In genomic region chr17:71250819-71251600, GRCm38 (mm10) we compare ENCODE assay signal across 8 mouse cellular contexts.
DNase-seq lines count a peak whose midpoint lies in the region; ATAC-seq and TF ChIP-seq lines count a peak whose summit lies in the region.

No protein-coding gene starts in this region.

- no peaks in the 10 kb centered on the region for H3K9me3 ChIP-seq in heart, embryonic 11.5 days (replicated peaks; ENCODE audit: control insufficient read depth, low read length)

- H3K36me3 ChIP-seq in heart, embryonic 11.5 days (ENCODE audit: control insufficient read depth, insufficient read depth, low read length), result peaks cover 15% of the 10 kb centered on the region

- no peak overlapping the region for H3K4me3 ChIP-seq in heart, embryonic 11.5 days (ENCODE audit: low read depth, low read length)
- H3K4me3 ChIP-seq in cerebellum, adult 2 months (replicated peaks; ENCODE audit: insufficient read depth, low read depth, low read length), result no peak overlapping the region

- H3K4me2 ChIP-seq in heart, embryonic 11.5 days, result peak overlapping the region; percentile 17; the same call in 1 of the 2 replicates

- DNase-seq in gastrocnemius, adult 18-20 months (ENCODE audit: low spot score), result peak; percentile 40
- no peak for DNase-seq in gastrocnemius, postnatal 4 days (ENCODE audit: low spot score in 2 of 2)
- DNase-seq in adrenal gland, adult 2 months, result peak; percentile 87
- DNase-seq in large intestine, adult 2 months (ENCODE audit: low read depth, low spot score), result peak; percentile 10
- DNase-seq in right cerebral cortex, postnatal 10 days (ENCODE audit: low spot score in 2 of 2), result peak; percentile 48 to 65
- DNase-seq in c-Kit-positive CD71-positive TER-119-positive erythroid progenitor cells, embryonic 14.5 days (ENCODE audit: low spot score), result no peak
- DNase-seq in cerebellum, adult 2 months, result no peak

- H3K9ac ChIP-seq in heart, embryonic 11.5 days (ENCODE audit: low read depth, low read length), result no peak overlapping the region

- no peaks in the 10 kb centered on the region for H3K27me3 ChIP-seq in heart, embryonic 11.5 days (ENCODE audit: control insufficient read depth, insufficient read depth, low read length)
- no peaks in the 10 kb centered on the region for H3K27me3 ChIP-seq in cerebellum, adult 2 months (ENCODE audit: control insufficient read depth, insufficient read depth, low read length)

- H3K4me1 ChIP-seq in heart, embryonic 11.5 days (ENCODE audit: control insufficient read depth, insufficient read depth, low read length), result peaks cover 63% of the 10 kb centered on the region
- H3K4me1 ChIP-seq in cerebellum, adult 2 months (ENCODE audit: control insufficient read depth, insufficient read depth, low read length), result no peaks in the 10 kb centered on the region

- WGBS in heart, embryonic 11.5 days (ENCODE audit: insufficient replicate concordance), result 61% methylated on average over 16 of the region's 16 CpGs
- 63% methylated on average over 16 of the region's 16 CpGs for WGBS in large intestine, adult 2 months
- WGBS in cerebellum, adult 2 months, result 63% methylated on average over 16 of the region's 16 CpGs

- ATAC-seq in heart, embryonic 11.5 days (replicated peaks; ENCODE audit: insufficient number of reproducible peaks, low FRiP score, low TSS enrichment), result 0 out of 2 replicates have a peak, but pooled peaks have one; percentile 43

- TF ChIP-seq CTCF in cerebellum, adult 2 months (IDR thresholded peaks at IDR 0.05; ENCODE audit: borderline replicate concordance, insufficient read depth, low read depth, low read length), result no peak

- peak overlapping the region; percentile 87 for H3K27ac ChIP-seq in heart, embryonic 11.5 days (ENCODE audit: low read depth, low read length)
- no peak overlapping the region for H3K27ac ChIP-seq in cerebellum, adult 2 months (ENCODE audit: insufficient read depth, low read length)

- no peak for TF ChIP-seq POLR2A in cerebellum, adult 2 months (IDR thresholded peaks at IDR 0.05; ENCODE audit: borderline replicate concordance, insufficient read depth, low read length)

Comparison
In these comparisons a context has a peak if more than half of its experiments do, and no peak if none do; other contexts are left out.
1. DNase-seq: peak in gastrocnemius, adult 18-20 months (single experiment), adrenal gland, adult 2 months (single experiment), large intestine, adult 2 months (single experiment) and right cerebral cortex, postnatal 10 days (2 of 2); none in gastrocnemius, postnatal 4 days (0 of 2), c-Kit-positive CD71-positive TER-119-positive erythroid progenitor cells, embryonic 14.5 days (single experiment) and cerebellum, adult 2 months (0 of 2).